Mouse (Mus musculus): ENCODE measurements around the gene Il17rd.

Il17rd gene

GRCm38 (mm10) chr14:27038783-27039182 is at the start of gene Il17rd:
Gene Il17rd, plus strand, starts transcription at chr14:27038941.
- no peak for DNase-seq (ENCODE audit: low read depth)

DNA sequence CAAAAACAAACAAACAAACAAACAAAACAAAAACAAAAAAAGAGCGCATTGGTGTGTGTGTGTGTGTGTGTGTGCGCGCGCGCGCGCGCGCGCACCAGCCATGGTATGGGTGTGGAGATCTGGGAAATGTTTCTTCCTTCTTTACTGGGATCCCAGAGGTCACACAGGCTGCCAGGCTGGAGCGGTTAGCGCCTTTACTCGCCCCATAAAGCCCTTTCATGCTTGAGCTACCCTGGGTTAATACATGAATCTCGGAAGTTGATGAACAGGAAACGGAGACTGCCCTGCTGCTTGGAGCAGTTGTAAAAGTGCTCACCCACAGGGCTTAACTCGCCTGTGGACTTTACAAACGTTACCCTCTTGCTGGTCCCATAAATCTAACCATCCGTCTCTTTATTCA is 47.1 kb upstream of the Il17rd start:
- no peak for DNase-seq (ENCODE audit: low read depth)

DNA sequence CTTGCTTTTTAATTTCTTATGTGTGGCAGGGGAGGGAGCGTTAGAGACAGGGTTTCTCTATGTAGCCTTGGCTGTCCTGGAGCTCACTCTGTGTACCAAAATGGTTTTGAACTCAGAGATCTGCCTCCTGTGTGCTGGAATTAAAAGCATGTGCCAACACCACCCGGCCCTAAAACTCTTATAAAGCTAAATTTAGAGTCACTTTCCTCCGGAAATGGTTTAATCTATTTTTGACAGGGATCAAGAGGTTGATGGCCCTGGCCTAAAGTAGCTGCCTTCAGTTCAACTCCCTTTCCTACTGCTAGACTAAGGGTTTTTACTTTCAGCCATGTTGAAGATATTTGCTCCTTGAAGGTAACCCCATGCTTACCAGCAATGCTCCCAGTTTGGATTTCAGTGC is 45.3 kb upstream of the Il17rd start:
- no peak for DNase-seq (ENCODE audit: low read depth)

DNA sequence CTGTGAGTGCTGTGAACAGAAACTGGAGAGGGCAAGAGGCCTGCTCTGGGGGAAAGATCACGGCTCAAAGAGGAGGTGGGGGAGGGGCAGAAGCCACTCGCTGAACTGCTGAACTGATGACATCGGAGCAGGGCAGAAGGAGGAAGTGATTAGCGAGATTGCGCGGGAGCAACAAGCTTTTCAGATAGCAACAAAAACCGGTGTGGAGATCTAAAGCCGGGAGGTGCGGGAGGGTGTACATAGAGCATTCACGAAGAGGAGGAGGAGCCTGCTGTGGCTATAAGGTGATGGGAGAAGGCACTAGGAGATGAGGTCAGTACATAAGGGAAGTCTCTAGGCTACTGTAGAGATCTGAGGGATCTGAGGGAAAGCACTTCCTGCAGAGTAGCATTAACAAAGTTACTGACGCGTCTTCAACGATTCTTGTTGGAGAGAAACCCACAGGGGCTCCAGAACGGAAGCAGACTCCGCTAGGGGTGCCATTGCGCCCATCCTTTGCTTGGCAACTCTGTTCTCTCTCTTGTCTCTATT is 44.5 kb upstream of the Il17rd start, which contains the start of gene Hesx1:
Hesx1 (plus strand) TSS at position 206 of the 531 bp plus-strand sequence.
- peak; percentile 86 for DNase-seq (ENCODE audit: low read depth)

GRCm38 (mm10) chr14:26996257-26996656 is 42.5 kb upstream of the Il17rd start:
- DNase-seq (ENCODE audit: low read depth) = no peak

DNA sequence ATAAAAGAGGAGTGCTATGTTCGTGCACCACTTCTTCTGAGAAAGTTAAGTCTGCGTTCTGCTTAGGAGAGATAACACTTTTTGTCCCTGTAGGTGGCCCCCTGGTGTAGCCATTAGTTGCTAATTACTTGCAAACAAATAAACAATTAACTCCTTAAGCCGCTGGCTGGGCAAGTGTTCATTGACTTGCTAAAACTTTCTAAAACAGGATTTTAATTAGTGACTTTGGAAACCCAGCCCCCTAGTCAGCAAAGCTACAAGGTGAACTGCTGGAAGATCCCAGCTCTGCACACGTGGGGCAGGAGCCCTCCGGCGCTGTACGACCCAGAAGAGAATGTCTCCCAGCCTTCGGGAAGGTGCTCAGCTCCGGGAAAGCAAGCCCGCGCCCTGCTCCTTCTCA is 38.4 kb upstream of the Il17rd start:
- no peak for DNase-seq (ENCODE audit: low read depth)

DNA sequence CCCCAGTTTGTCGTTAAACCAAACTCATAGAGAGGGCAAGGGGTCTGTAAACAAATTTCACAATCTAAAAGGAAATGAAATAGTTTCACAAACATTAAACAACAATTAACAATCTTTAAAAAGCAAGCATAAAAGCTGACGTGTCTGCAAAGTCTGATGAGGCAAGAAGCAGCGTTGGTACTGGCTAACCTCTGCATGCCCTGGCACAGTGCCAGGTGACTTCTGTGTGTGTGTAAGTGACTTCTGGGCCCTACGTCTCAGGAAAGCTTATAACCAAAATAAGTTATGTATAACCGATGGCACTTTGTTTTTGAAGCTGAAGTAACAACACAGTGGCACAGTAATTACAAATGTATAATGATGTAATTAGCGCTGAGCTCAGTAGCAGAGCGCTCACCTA is 33.8 kb upstream of the Il17rd start:
- peak; percentile 52 for DNase-seq (ENCODE audit: low read depth)

DNA sequence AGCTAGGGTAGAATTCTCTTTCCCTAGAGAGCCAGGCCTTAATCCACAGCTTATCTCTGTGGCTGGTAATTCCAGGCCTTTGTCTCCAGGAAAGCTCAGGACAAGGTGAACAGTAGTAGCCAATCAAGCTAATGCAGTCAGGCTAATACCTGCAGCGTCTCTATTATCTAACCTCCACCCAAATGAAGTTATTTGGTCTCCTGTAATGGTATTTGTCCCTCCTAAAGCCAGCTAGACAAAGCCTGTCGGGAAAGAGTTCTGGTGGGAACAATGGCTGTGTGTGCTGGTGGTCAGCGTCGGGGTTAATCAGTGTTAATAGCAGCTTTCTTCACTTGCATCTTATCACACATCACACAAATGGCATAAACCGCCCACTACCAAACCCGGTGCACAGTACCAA is 32.8 kb upstream of the Il17rd start:
- DNase-seq (ENCODE audit: low read depth) = no peak

DNA sequence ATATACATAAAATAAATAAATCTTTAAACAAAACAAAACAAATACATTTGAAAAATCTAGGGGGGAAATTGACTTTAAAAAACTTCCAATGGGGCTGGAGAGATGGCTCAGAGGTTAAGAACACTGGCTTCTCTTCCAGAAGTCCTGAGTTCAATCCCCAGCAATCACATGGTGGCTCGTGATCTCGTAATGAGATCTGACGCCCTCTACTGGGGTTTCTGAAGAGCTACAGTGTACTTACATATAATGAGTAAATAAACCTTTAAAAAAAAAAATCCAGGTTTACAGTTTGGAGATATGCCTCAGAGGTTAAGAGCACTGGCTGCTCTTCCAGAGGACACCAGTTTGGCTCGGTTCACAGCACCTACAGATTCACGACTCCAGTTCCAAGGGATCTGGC is 27.2 kb upstream of the Il17rd start:
- DNase-seq (ENCODE audit: low read depth) = peak; percentile 54

DNA sequence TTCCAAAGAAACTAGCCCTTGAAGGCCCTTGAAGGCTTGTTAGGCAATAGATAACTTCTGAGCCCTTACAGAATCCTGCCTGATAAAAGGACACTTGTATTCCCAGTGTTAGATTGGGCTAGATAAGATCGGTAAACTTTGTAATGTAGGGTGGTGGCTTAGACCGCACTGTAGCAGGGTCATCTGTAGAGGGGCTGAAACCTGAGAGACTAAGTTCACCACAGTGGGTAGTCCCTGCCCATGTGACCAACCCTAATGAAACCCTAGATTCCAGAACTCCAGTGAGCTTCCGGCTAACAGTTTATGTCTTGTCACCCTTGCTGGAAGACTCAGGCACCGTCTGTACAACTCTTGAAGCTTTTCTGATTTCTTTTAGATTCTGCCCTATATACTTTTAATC is 25.1 kb upstream of the Il17rd start:
- DNase-seq (ENCODE audit: low read depth) = peak; percentile 61

- no peak for DNase-seq (ENCODE audit: low read depth)
These were observed 20.8 kb upstream of the Il17rd start for GRCm38 (mm10) chr14:27017936-27018335.

DNA sequence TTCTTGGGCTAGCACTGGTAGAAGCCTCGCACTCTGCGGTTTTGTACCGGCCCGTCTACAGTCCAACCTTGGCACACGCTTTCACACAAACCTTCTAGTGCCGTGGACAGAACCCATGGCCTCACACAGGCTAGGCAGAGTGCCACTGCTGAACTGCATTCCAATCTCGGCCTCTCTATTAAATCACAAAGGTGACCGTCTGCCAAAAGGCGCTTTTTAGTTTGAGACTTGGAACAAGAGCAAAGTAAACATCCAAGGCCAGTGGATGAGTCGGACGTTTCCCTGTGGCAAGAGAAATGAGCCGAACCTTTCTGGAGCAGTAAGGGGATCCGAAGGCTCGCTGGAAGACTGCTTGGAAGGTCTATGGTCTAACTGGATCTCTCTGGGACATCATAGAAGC is 18.9 kb upstream of the Il17rd start:
- DNase-seq (ENCODE audit: low read depth) = no peak

GRCm38 (mm10) chr14:27022876-27023275 is 15.9 kb upstream of the Il17rd start:
- DNase-seq (ENCODE audit: low read depth) = peak; percentile 84

- peak; percentile 95 for DNase-seq (ENCODE audit: low read depth)
These were observed 14.1 kb upstream of the Il17rd start for GRCm38 (mm10) chr14:27024664-27025063.

DNA sequence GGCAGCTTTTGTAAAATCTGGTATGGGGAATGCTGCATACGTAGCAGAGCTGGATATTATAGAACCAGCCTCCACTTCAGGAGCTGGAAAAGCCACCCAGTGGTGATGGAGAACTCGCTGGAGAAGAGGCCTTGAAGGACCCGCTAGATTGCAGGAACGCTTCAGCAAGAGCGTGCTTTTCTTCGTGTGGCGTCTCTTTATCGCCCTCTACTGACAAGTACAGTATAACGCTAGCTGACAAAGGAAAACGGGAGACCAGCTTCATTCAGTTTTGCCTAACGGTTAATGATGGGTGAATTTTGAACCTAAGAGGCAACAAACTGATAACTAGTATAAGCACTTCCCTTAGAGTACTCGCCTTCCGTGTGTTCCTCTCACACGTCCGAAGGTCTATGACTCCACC is 9.0 kb upstream of the Il17rd start:
- DNase-seq (ENCODE audit: low read depth) = peak; percentile 87

- DNase-seq (ENCODE audit: low read depth) = peak; percentile 68
These were observed 7.6 kb upstream of the Il17rd start for GRCm38 (mm10) chr14:27031142-27031541.

GRCm38 (mm10) chr14:27037513-27037912 is 1.2 kb upstream of the Il17rd start:
- DNase-seq (ENCODE audit: low read depth) = peak; percentile 23

GRCm38 (mm10) chr14:27039281-27040248 is 824 bp downstream of the Il17rd start:
- DNase-seq (ENCODE audit: low read depth) = no peak

- no peak for DNase-seq (ENCODE audit: low read depth)
These were observed 1.7 kb downstream of the Il17rd start for GRCm38 (mm10) chr14:27040451-27040850.

DNA sequence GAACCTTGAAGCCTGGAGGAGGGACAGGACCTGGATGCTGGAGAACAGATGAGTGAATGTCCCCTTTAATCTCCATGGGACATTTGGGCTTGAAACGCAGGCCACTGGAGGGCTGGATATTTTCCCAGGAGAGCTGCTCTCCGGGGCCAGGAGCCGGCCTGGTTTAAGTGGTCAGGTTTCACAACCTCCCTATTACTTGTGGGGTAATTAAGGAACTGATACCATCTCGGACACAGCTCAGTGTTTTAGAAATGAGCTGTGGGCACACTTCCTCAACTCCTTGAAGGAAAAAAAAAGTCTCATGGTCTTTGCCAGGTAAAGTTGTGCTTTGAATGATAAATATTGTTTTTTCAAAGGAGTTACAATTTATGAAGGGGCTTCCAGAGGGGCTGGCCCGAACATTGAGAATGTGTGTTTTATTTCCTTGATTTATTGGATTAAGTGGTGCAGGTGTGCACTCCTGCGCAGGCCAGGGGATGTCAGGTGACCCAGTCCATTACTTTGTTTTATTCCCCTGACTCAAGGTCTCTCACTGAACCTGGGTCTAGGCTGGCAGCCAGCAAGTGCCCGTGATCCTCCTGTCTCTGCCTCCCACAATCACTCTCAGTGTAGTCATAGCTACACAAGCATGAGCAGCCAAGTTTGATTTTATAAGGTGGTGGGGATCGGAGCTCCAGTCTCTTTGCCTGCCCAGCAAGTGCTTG is 3.7 kb downstream of the Il17rd start:
- DNase-seq (ENCODE audit: low read depth) = peak; percentile 60

GRCm38 (mm10) chr14:27043416-27043815 is 4.7 kb downstream of the Il17rd start:
- DNase-seq (ENCODE audit: low read depth) = no peak

- no peak for DNase-seq (ENCODE audit: low read depth)
These were observed 5.7 kb downstream of the Il17rd start for GRCm38 (mm10) chr14:27044221-27044966.

Data from 416B (cell line).